Mouse (Mus musculus) spleen, adult 2 months (tissue): Measurements from ENCODE around the gene Mfsd12.

Experiments
- CTCF ChIP-seq: fragments of 200-500 bp; IDR thresholded peaks from 2 replicates; pipeline ENCODE4 v1.5.1; 2011; ENCODE audit warnings: mild to moderate bottlenecking, inconsistent platforms; ENCODE audit not compliant: insufficient read depth, insufficient read length, insufficient replicate concordance; ENCODE audit errors: extremely low read depth
- POLR2A ChIP-seq: fragments of 200-500 bp; IDR thresholded peaks from 2 replicates; pipeline ENCODE4 v1.6.1; 2011; ENCODE audit warnings: low read depth, low read length, inconsistent platforms

DNA sequence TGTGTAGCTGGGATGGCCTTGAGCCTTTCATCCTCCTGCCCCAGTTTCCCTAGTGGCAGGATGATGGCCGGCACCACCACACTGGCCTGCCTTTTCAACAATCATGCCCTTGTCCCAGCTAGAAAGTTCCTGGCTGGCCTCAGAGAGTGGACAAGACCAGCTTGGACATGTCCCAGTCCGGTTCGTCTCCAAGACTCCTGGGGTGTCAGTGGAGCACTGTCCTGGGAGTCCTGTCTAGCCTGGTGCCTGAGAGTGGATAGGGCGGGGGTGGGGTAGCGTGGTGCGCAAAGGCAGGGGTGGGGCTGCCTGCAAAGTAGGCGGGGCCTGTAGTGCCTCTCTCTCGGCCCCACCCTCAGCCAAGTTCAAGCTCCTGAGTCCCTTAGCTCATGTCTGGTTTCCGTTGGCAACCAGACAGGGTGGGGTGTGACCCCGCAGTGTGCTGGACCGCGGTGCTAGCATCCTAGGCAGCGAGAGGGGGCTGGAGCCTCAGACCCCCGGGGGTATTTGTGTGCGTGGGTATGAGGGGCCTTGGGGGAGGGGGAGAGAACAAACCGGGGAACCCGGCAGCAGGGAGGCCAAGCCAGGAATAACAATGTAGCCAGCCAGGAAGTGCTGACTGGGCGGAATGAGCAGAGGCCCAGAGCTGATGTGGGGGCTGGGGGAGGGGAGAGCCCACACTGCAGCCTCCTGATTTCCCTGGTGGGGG lies 44.4 kb downstream of the Mfsd12 start:
- TF ChIP-seq POLR2A (no peak), CTCF (no peak)
